Mouse (Mus musculus) ES-E14 (cell line): ENCODE measurements around the gene Zfhx3. TPM values are rescaled to one million over a fixed set of nuclear protein-coding genes. Genes with fewer than 3 reads are reported as not detected.

Source experiments
- DNase-seq: peaks from one replicate; pipeline ENCODE4 v3.0.0-alpha.2; 2013; ENCODE audit warnings: low read depth, low spot score
- H3K27ac ChIP-seq: 2 replicates; pipeline ENCODE4 v1.5.1; 2012; ENCODE audit warnings: low read depth, mild to moderate bottlenecking, low read length, moderate library complexity, mixed read lengths; ENCODE audit not compliant: poor library complexity, insufficient read depth, severe bottlenecking
- H3K36me3 ChIP-seq: 2 replicates; pipeline ENCODE4 v1.6.1; 2012; ENCODE audit warnings: mild to moderate bottlenecking, low read length, moderate library complexity, mixed read lengths; ENCODE audit not compliant: control insufficient read depth, poor library complexity, insufficient read depth, severe bottlenecking
- H3K4me1 ChIP-seq, 2 experiments: fragments of 150-350 bp in 1 of 2; sonication (generic) in 1 of 2; 2 replicates each; pipeline ENCODE4 v1.6.1; 2012; ENCODE audit warnings: low read length in 2 of 2, mild to moderate bottlenecking in 1 of 2, mixed read lengths in 1 of 2; ENCODE audit not compliant: control insufficient read depth in 2 of 2, insufficient read depth in 2 of 2, poor library complexity in 1 of 2
- H3K4me3 ChIP-seq, 2 experiments: fragments of 150-350 bp in 1 of 2; sonication (generic) in 1 of 2; 2 replicates each; pipeline ENCODE4 v1.5.1; 2012; ENCODE audit warnings: low read length in 2 of 2, low read depth in 1 of 2, mild to moderate bottlenecking in 1 of 2, mixed read lengths in 1 of 2; ENCODE audit not compliant: insufficient read depth in 1 of 2, poor library complexity in 1 of 2, severe bottlenecking in 1 of 2
- H3K9ac ChIP-seq: 2 replicates; pipeline ENCODE4 v1.6.1; 2012; ENCODE audit warnings: low read depth, mild to moderate bottlenecking, low read length, mixed read lengths; ENCODE audit not compliant: poor library complexity, insufficient read depth, severe bottlenecking
- H3K9me3 ChIP-seq: fragments of 150-350 bp; sonication (generic); 2 replicates; pipeline ENCODE4 v1.6.1; 2012; ENCODE audit warnings: low read depth, mild to moderate bottlenecking, low read length; ENCODE audit not compliant: control insufficient read depth, insufficient read depth
- CHD2 ChIP-seq: IDR thresholded peaks from 2 replicates; pipeline ENCODE4 v1.6.1; 2014; ENCODE audit warnings: mild to moderate bottlenecking, low read depth, low read length, inconsistent platforms
- HCFC1 ChIP-seq: IDR thresholded peaks from 2 replicates; pipeline ENCODE4 v1.6.1; 2012; ENCODE audit warnings: low read length, inconsistent platforms, borderline replicate concordance; ENCODE audit not compliant: insufficient read depth
- MAFK ChIP-seq: IDR thresholded peaks from 2 replicates; pipeline ENCODE4 v1.6.1; 2014; ENCODE audit warnings: mild to moderate bottlenecking, low read depth, low read length, inconsistent platforms; ENCODE audit not compliant: insufficient read depth
- ZC3H11A ChIP-seq: IDR thresholded peaks from 2 replicates; pipeline ENCODE4 v1.6.1; 2012; ENCODE audit warnings: low read depth, mild to moderate bottlenecking, inconsistent platforms, low read length, borderline replicate concordance
- ZNF384 ChIP-seq: IDR thresholded peaks from 2 replicates; pipeline ENCODE4 v1.6.1; 2012; ENCODE audit warnings: low read depth, low read length, inconsistent platforms
- in situ Hi-C, 2 experiments: fragments of 600-800 bp; cut with MboI; formaldehyde crosslinking; loops; one replicate each; pipeline ENCODE4 v1.15.1; 2025; ENCODE audit warnings: low sequenced_read_pairs in 2 of 2, inconsistent platforms in 1 of 2; ENCODE audit not compliant: unreplicated experiment in 2 of 2
- total RNA-seq: library from RNA; depleted of rRNA; stranded (reverse); fragments of 300-350 nt; gene quantifications from 2 replicates; pipeline ENCODE4 v1.2.3, GENCODE M21; 2012

Zfhx3 gene
- total RNA-seq, 1 experiment = 8.8 TPM

DNA sequence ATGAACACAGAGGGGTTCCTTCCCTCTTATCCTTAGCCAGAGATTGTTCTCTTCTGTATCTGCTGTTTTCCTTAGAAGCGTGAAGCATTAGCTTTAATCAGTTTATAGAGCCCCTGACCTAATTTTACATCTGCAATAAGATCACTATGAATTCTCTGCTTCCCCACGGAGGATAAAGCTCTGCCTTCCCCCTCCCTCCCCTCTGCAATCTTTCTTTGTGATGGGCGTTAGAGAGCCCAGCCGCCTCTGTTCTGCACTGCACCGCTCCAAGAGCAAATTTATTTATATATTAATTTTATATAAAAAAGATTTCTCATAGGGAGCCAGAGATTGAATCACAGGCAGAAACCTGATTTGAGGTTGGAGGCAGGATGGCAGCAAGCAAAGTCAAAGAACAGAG lies 113.8 kb downstream of the Zfhx3 start:
- H3K4me3 ChIP-seq = no peak overlapping the region
- in situ Hi-C loops = no loop called here
- no peaks in the 10 kb centered on the region for H3K9me3 ChIP-seq
- no peak overlapping the region for H3K27ac ChIP-seq
- no peak overlapping the region for H3K9ac ChIP-seq
- DNase-seq = no peak
- no peaks in the 10 kb centered on the region for H3K36me3 ChIP-seq
- no peak for TF ChIP-seq CHD2
- no peak for TF ChIP-seq HCFC1
- no peaks in the 10 kb centered on the region for H3K4me1 ChIP-seq

DNA sequence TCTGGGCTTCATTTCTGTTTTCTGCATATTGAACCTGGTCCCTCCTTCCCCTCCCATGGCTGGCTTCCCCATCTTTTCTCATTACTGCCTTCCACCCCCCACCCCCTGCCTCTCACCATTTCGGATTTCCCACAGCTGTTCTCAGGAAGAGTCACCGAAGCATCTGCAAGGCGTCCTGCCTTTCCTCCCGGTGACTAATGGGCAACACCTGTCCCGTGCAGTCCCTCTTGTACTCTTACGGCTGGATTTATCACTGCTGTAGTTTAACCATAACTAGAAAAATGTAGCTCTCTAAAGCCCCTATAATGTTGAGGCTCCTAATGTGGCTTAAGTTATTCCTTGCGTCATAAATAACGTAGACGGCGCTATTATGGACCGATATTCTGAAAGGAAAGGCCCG lies 119.5 kb downstream of the Zfhx3 start:
- Histone ChIP-seq H3K27ac (no peak overlapping the region), H3K4me1 (no peaks in the 10 kb centered on the region), H3K4me3 (no peak overlapping the region), H3K9ac (no peak overlapping the region), H3K9me3 (no peaks in the 10 kb centered on the region), H3K36me3 (no peaks in the 10 kb centered on the region)
- no peak for DNase-seq
- in situ Hi-C loops = no loop called here
- no peak for TF ChIP-seq CHD2
- TF ChIP-seq ZC3H11A = no peak
- TF ChIP-seq ZNF384 = no peak
- TF ChIP-seq HCFC1 = no peak

GRCm38 (mm10) chr8:108067111-108067510 lies 124.7 kb downstream of the Zfhx3 start:
- DNase-seq = no peak
- Histone ChIP-seq H3K4me3 (no peak overlapping the region), H3K36me3 (no peaks in the 10 kb centered on the region), H3K27ac (no peak overlapping the region), H3K9ac (no peak overlapping the region), H3K4me1 (no peaks in the 10 kb centered on the region), H3K9me3 (no peaks in the 10 kb centered on the region)
- in situ Hi-C loops = no loop called here
- TF ChIP-seq CHD2 (no peak), HCFC1 (no peak), ZNF384 (no peak), ZC3H11A (no peak), MAFK (no peak)

DNA sequence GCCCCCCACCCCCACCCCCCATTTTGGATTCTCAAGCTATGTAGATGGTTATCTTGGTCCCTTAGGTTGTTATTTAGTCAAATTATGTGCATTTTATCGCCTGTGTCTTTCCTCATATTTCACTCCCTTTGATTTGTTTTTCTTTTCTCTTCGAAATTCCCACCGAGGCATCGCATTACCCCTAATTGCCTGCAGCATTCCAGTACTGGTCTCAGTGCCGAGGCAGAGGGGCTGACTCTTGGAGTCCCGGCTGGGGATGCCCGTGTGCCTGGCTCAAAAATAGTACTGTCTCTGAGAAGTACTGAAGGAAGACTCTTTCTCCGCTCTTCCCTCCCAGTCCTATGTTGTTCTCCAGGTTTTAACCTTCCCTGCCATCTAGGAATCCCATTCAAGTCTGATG lies 125.8 kb downstream of the Zfhx3 start:
- Histone ChIP-seq H3K4me1 (no peaks in the 10 kb centered on the region), H3K4me3 (no peak overlapping the region), H3K36me3 (no peaks in the 10 kb centered on the region), H3K9ac (no peak overlapping the region), H3K9me3 (no peaks in the 10 kb centered on the region), H3K27ac (no peak overlapping the region)
- no peak for DNase-seq
- TF ChIP-seq MAFK (no peak), HCFC1 (no peak), ZNF384 (no peak), ZC3H11A (no peak), CHD2 (no peak)
- in situ Hi-C loops = no loop called here

- in situ Hi-C loops = no loop called here
Observed at GRCm38 (mm10) chr8:108070438-108070837, 128.0 kb downstream of the Zfhx3 start.

More at GRCm38 (mm10) chr8:108070438-108070837, 128.0 kb downstream of the Zfhx3 start:
- no peak overlapping the region for H3K4me3 ChIP-seq
- H3K36me3 ChIP-seq = no peaks in the 10 kb centered on the region
- H3K4me1 ChIP-seq = no peaks in the 10 kb centered on the region
- DNase-seq = no peak
- TF ChIP-seq ZC3H11A (no peak), MAFK (no peak), HCFC1 (no peak), CHD2 (no peak), ZNF384 (no peak)
- no peak overlapping the region for H3K27ac ChIP-seq
- no peaks in the 10 kb centered on the region for H3K9me3 ChIP-seq
- no peak overlapping the region for H3K9ac ChIP-seq
